Comparison of ENCODE assay signal across 12 mouse cellular contexts in genomic region chr3:37643903-37644302, GRCm38 (mm10). TPM values are rescaled to one million over a fixed set of nuclear protein-coding genes. Genes with fewer than 3 reads are reported as not detected.
DNase-seq lines count a peak whose midpoint lies in the region; ATAC-seq and TF ChIP-seq lines count a peak whose summit lies in the region.
"Had no signal": no experiment of that assay in that cellular context is flagged by ENCODE, and none has a peak within 500 bp of the region (broad histone marks: within the 10 kb centered on the region; RNA-seq: fewer than 3 reads in every experiment).

No protein-coding gene starts in this region.

- H3K9ac ChIP-seq in heart, postnatal 0 days (replicated peaks; ENCODE audit: low read depth, low read length), result no peak overlapping the region
- no peak overlapping the region for H3K9ac ChIP-seq in embryonic facial prominence, embryonic 12.5 days
- no peak overlapping the region for H3K9ac ChIP-seq in intestine, embryonic 14.5 days (ENCODE audit: low read length)
- H3K9ac ChIP-seq in midbrain, embryonic 12.5 days (replicated peaks), result no peak overlapping the region

- H3K4me1 ChIP-seq in heart, postnatal 0 days (ENCODE audit: control insufficient read depth, insufficient read depth), result peaks cover 9% of the 10 kb centered on the region; the same call in 1 of the 2 replicates
- peaks cover 19% of the 10 kb centered on the region for H3K4me1 ChIP-seq in embryonic facial prominence, embryonic 12.5 days
- peaks cover 30% of the 10 kb centered on the region for H3K4me1 ChIP-seq in intestine, embryonic 14.5 days (replicated peaks; ENCODE audit: control insufficient read depth, insufficient read depth, low read length)
- H3K4me1 ChIP-seq in midbrain, embryonic 12.5 days, result peaks cover 20% of the 10 kb centered on the region

- 65% methylated on average over 8 of the region's 8 CpGs for WGBS in heart, postnatal 0 days
- WGBS in embryonic facial prominence, embryonic 12.5 days, result 82% methylated on average over 8 of the region's 8 CpGs
- WGBS in intestine, embryonic 14.5 days, result 81% methylated on average over 8 of the region's 8 CpGs
- WGBS in midbrain, embryonic 12.5 days, result 87% methylated on average over 8 of the region's 8 CpGs

- no peak for ATAC-seq in heart, postnatal 0 days (ENCODE audit: insufficient read depth, low read depth)
- no peak for ATAC-seq in embryonic facial prominence, embryonic 12.5 days (ENCODE audit: insufficient number of reproducible peaks, insufficient read depth, low FRiP score, low TSS enrichment)
- ATAC-seq in intestine, embryonic 14.5 days (replicated peaks; ENCODE audit: low FRiP score, low TSS enrichment, low read depth), result no peak
- ATAC-seq in midbrain, embryonic 12.5 days (ENCODE audit: low FRiP score, low read depth), result no peak
- ATAC-seq in activated CD4-positive, CD25-positive, alpha-beta regulatory T cell, adult 4 months, result no peak

- H3K27ac ChIP-seq in heart, postnatal 0 days (ENCODE audit: low read depth), result no peak overlapping the region
- no peak overlapping the region for H3K27ac ChIP-seq in embryonic facial prominence, embryonic 12.5 days
- no peak overlapping the region for H3K27ac ChIP-seq in intestine, embryonic 14.5 days (ENCODE audit: low read depth)
- no peak overlapping the region for H3K27ac ChIP-seq in midbrain, embryonic 12.5 days (replicated peaks)

- intact Hi-C loops in heart, postnatal 25 days (cut with DNase I), result loop anchor here (5.0 kb wide), 2 partner anchors 83 to 333 kb away; no protein-coding TSS in a partner anchor

- no peak for TF ChIP-seq CTCF in heart, postnatal 0 days (IDR thresholded peaks at IDR 0.05; ENCODE audit: low read depth)

- H3K4me2 ChIP-seq in heart, postnatal 0 days (ENCODE audit: low read depth, low read length), result peak overlapping the region; percentile 93
- H3K4me2 ChIP-seq in embryonic facial prominence, embryonic 12.5 days (replicated peaks), result peak overlapping the region; percentile 16
- H3K4me2 ChIP-seq in intestine, embryonic 14.5 days (ENCODE audit: low read length), result peak overlapping the region; percentile 54
- peak overlapping the region; percentile 90 for H3K4me2 ChIP-seq in midbrain, embryonic 12.5 days (replicated peaks)

- no peak for TF ChIP-seq EP300 in heart, postnatal 0 days (IDR thresholded peaks at IDR 0.05; ENCODE audit: low read depth)

- H3K36me3 ChIP-seq in heart, postnatal 0 days (replicated peaks; ENCODE audit: control insufficient read depth, insufficient read depth, low read length), result peaks cover 28% of the 10 kb centered on the region
- peaks cover 17% of the 10 kb centered on the region for H3K36me3 ChIP-seq in embryonic facial prominence, embryonic 12.5 days
- peaks cover 49% of the 10 kb centered on the region for H3K36me3 ChIP-seq in intestine, embryonic 14.5 days (ENCODE audit: control insufficient read depth, insufficient read depth, low read length)
- H3K36me3 ChIP-seq in midbrain, embryonic 12.5 days, result peaks cover 17% of the 10 kb centered on the region; the same call in 1 of the 2 replicates

- peak overlapping the region; percentile 8; the same call in 1 of the 2 replicates for H3K4me3 ChIP-seq in heart, postnatal 0 days (ENCODE audit: low read depth, low read length)
- no peak overlapping the region for H3K4me3 ChIP-seq in embryonic facial prominence, embryonic 12.5 days
- no peak overlapping the region for H3K4me3 ChIP-seq in intestine, embryonic 14.5 days (ENCODE audit: low read depth, low read length)
- 0 out of 2 replicates have a peak overlapping the region, but pooled peaks have one; percentile 5 for H3K4me3 ChIP-seq in midbrain, embryonic 12.5 days

- no peak for DNase-seq in heart, postnatal 0 days (ENCODE audit: low spot score)
- no peak for DNase-seq in heart, postnatal 25 days (ENCODE audit: low spot score)
- DNase-seq in intestine, embryonic 14.5 days (ENCODE audit: low spot score), result peak; percentile 48
- no peak for DNase-seq in B cell, adult 2 months
- no peak for DNase-seq in frontal cortex, postnatal 25 days (ENCODE audit: low spot score in 2 of 2)
- DNase-seq: embryo, embryonic 11 days; gastrocnemius, postnatal 36 days; kidney, adult 2 months had no signal

- H3K27me3 ChIP-seq in heart, postnatal 0 days (ENCODE audit: control insufficient read depth, insufficient read depth, low read length), result no peaks in the 10 kb centered on the region
- peaks cover 9% of the 10 kb centered on the region; the same call in 1 of the 2 replicates for H3K27me3 ChIP-seq in embryonic facial prominence, embryonic 12.5 days
- H3K27me3 ChIP-seq in intestine, embryonic 14.5 days (replicated peaks; ENCODE audit: control insufficient read depth, insufficient read depth, low read length), result no peaks in the 10 kb centered on the region
- peaks cover 54% of the 10 kb centered on the region for H3K27me3 ChIP-seq in midbrain, embryonic 12.5 days
- H3K27me3 ChIP-seq: CH12.LX had no signal

- no peaks in the 10 kb centered on the region for H3K9me3 ChIP-seq in heart, postnatal 0 days (replicated peaks; ENCODE audit: control insufficient read depth, low read length)
- no peaks in the 10 kb centered on the region for H3K9me3 ChIP-seq in embryonic facial prominence, embryonic 12.5 days
- no peaks in the 10 kb centered on the region for H3K9me3 ChIP-seq in intestine, embryonic 14.5 days (ENCODE audit: control insufficient read depth, low read length)
- H3K9me3 ChIP-seq in midbrain, embryonic 12.5 days, result no peaks in the 10 kb centered on the region

RNA-seq across cellular contexts. Expression of gene Spry1, which starts 4.2 kb away (rescaled TPM):
- total RNA-seq in heart, postnatal 0 days (2014; rRNA removed; ENCODE audit: low replicate concordance), result 39.2 and 39.6 TPM in 2 replicates
- 4.8 and 5.4 TPM in 2 replicates for polyA plus RNA-seq in heart, postnatal 0 days (2015; fragmentation: Nextera tagmentation; extraction: Ambion mirVana)
- total RNA-seq in heart, postnatal 25 days (2021), result 10 to 100 TPM; 22.6 to 22.8 TPM
- 12.8 and 13.6 TPM in 2 replicates for polyA plus RNA-seq in embryonic facial prominence, embryonic 12.5 days (2016; fragmentation: Nextera tagmentation; extraction: Ambion mirVana)
- 18.4 and 18.5 TPM in 2 replicates for polyA plus RNA-seq in intestine, embryonic 14.5 days (2014; fragmentation: Nextera tagmentation; extraction: Ambion mirVana)
- polyA plus RNA-seq in midbrain, embryonic 12.5 days (2016; fragmentation: Nextera tagmentation; extraction: Ambion mirVana), result 7.9 and 8.3 TPM in 2 replicates
- 10 to 100 TPM; 10.2 to 10.3 TPM for polyA plus RNA-seq in activated CD4-positive, CD25-positive, alpha-beta regulatory T cell, adult 4 months (2017; shearing (Covaris generic))
- total RNA-seq: CH12.LX had no signal

Comparison
In these comparisons a context has a peak if more than half of its experiments do, and no peak if none do; other contexts are left out.
1. H3K4me2 ChIP-seq: peak in every context shown above with its lines; median percentile 93 in heart, postnatal 0 days; 90 in midbrain, embryonic 12.5 days; 54 in intestine, embryonic 14.5 days; 16 in embryonic facial prominence, embryonic 12.5 days.
2. H3K4me3 ChIP-seq: peak in heart, postnatal 0 days (single experiment) and midbrain, embryonic 12.5 days (single experiment); none in embryonic facial prominence, embryonic 12.5 days (single experiment) and intestine, embryonic 14.5 days (single experiment).